Mouse (Mus musculus) liver, postnatal 0 days (tissue): ENCODE measurements around the gene Retreg3.

Source experiments
- CTCF ChIP-seq: sonication (generic); IDR thresholded peaks from 2 replicates; pipeline ENCODE4 v1.5.1; 2016; ENCODE audit warnings: antibody characterized with exemption, low read depth
- EP300 ChIP-seq: IDR thresholded peaks from 2 replicates; pipeline ENCODE4 v1.6.1; 2016; ENCODE audit warnings: antibody characterized with exemption, low read depth, mild to moderate bottlenecking

GRCm38 (mm10) chr11:101053974-101054373, 65.7 kb downstream of the Retreg3 start:
- TF ChIP-seq CTCF (peak; percentile 70), EP300 (no peak)
